Mouse (Mus musculus) stomach, postnatal 0 days (tissue): ENCODE measurements around the gene P2rx5.

Experiments
- CTCF ChIP-seq: IDR thresholded peaks from 2 replicates; pipeline ENCODE4 v1.5.1; 2016; ENCODE audit warnings: antibody characterized with exemption, low read depth, mild to moderate bottlenecking, moderate library complexity
- EP300 ChIP-seq: optimal IDR thresholded peaks from 2 replicates; pipeline ENCODE3; 2016; ENCODE audit warnings: antibody characterized with exemption

DNA sequence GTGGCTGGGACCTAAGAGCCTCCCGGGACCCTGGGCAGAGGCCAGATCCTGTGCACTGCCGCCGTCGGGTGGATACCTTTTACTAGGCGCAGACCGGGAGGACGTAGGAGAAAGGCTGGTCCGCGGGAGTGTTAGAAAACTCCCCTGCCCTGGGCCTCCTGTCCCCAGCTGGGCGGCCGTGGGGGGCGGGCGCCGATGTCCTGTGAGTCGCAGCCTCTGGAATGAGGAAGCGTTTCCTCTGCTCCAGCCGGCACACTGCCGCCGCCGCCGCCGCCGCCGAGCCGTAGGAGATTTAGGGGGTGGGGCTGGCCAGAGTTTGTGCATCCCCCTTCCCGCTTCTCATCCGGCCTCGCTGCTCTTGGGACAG is 17.3 kb downstream of the P2rx5 start:
- TF ChIP-seq CTCF (no peak), EP300 (no peak)
